Mouse (Mus musculus) CH12.LX (cell line): ENCODE measurements around the gene U2af1l4. TPM values are rescaled to one million over a fixed set of nuclear protein-coding genes. Genes with fewer than 3 reads are reported as not detected.

Experiments used
- DNase-seq: peaks from one replicate; pipeline ENCODE4 v3.0.0-alpha.2; 2013; ENCODE audit errors: extremely low read depth
- H3K27ac ChIP-seq: 2 replicates; pipeline ENCODE4 v1.5.1; 2012; ENCODE audit warnings: low read depth, mild to moderate bottlenecking, control low read depth, moderate library complexity; ENCODE audit not compliant: insufficient read depth
- H3K27me3 ChIP-seq: replicated peaks from 2 replicates; pipeline ENCODE3; 2012; ENCODE audit warnings: inconsistent platforms
- H3K36me3 ChIP-seq, 2 experiments: replicated peaks in 1 of 2; 2 replicates each; pipeline versions ENCODE3 to v1.6.1; 2012; ENCODE audit warnings: inconsistent platforms in 1 of 2, low read length in 1 of 2, mild to moderate bottlenecking in 1 of 2, mixed read lengths in 1 of 2, moderate library complexity in 1 of 2; ENCODE audit not compliant: control insufficient read depth in 1 of 2, insufficient read depth in 1 of 2
- H3K4me1 ChIP-seq, 2 experiments: 2 replicates each; pipeline ENCODE4 v1.6.1; 2012; ENCODE audit warnings: inconsistent platforms in 1 of 2, moderate library complexity in 1 of 2; ENCODE audit not compliant: insufficient read depth in 2 of 2, control insufficient read depth in 1 of 2
- H3K4me2 ChIP-seq: 2 replicates; pipeline ENCODE4 v1.6.1; 2012; ENCODE audit warnings: low read depth, mild to moderate bottlenecking, control low read depth; ENCODE audit not compliant: poor library complexity, insufficient read depth, severe bottlenecking
- H3K4me3 ChIP-seq, 3 experiments: fragments of 150-350 bp in 1 of 3; sonication (generic) in 1 of 3; replicated peaks in 1 of 3; 2 replicates each; pipeline versions ENCODE3 to v1.5.1; 2011 to 2012; ENCODE audit warnings: low read depth in 2 of 3, low read length in 2 of 3, mild to moderate bottlenecking in 2 of 3, moderate library complexity in 2 of 3, control low read depth in 1 of 3, improper control_type of control experiment in 1 of 3, inconsistent platforms in 1 of 3, mixed read lengths in 1 of 3; ENCODE audit not compliant: poor library complexity in 1 of 3
- H3K79me2 ChIP-seq: replicated peaks from 2 replicates; pipeline ENCODE4 v1.6.1; 2012; ENCODE audit warnings: mild to moderate bottlenecking, moderate library complexity; ENCODE audit not compliant: control insufficient read depth, poor library complexity, insufficient read depth, severe bottlenecking; ENCODE audit errors: extremely low read depth
- H3K9ac ChIP-seq: 2 replicates; pipeline ENCODE4 v1.6.1; 2012; ENCODE audit warnings: low read depth, mild to moderate bottlenecking, control low read depth, moderate library complexity; ENCODE audit not compliant: insufficient read depth
- H3K9me3 ChIP-seq: replicated peaks from 2 replicates; pipeline ENCODE3; 2012; ENCODE audit warnings: low read length, inconsistent platforms, mixed read lengths
- BHLHE40 ChIP-seq: IDR thresholded peaks from 2 replicates; pipeline ENCODE4 v1.6.1; 2011; ENCODE audit warnings: mild to moderate bottlenecking, low read depth, low read length, improper control_type of control experiment
- CHD1 ChIP-seq: IDR thresholded peaks from 2 replicates; pipeline ENCODE4 v1.6.1; 2012; ENCODE audit warnings: low read depth, low read length, improper control_type of control experiment, inconsistent platforms
- CHD2 ChIP-seq: IDR thresholded peaks from 2 replicates; pipeline ENCODE4 v1.6.1; 2011; ENCODE audit warnings: low read length, improper control_type of control experiment
- E2F4 ChIP-seq: IDR thresholded peaks from 2 replicates; pipeline ENCODE4 v1.6.1; 2011; ENCODE audit warnings: low read depth, low read length, improper control_type of control experiment; ENCODE audit not compliant: insufficient replicate concordance
- ELF1 ChIP-seq: IDR thresholded peaks from 2 replicates; pipeline ENCODE4 v1.6.1; 2014; ENCODE audit warnings: low read depth, mild to moderate bottlenecking, inconsistent platforms, low read length, improper control_type of control experiment
- EP300 ChIP-seq: IDR thresholded peaks from 2 replicates; pipeline ENCODE4 v1.6.1; 2011; ENCODE audit warnings: low read length, improper control_type of control experiment
- HCFC1 ChIP-seq: IDR thresholded peaks from 2 replicates; pipeline ENCODE4 v1.6.1; 2012; ENCODE audit warnings: low read depth, mild to moderate bottlenecking, inconsistent platforms, low read length, improper control_type of control experiment
- IRF4 ChIP-seq: IDR thresholded peaks from 2 replicates; pipeline ENCODE4 v1.6.1; 2014; ENCODE audit warnings: low read depth, mild to moderate bottlenecking, inconsistent platforms, low read length, improper control_type of control experiment
- JUN ChIP-seq: IDR thresholded peaks from 2 replicates; pipeline ENCODE4 v1.6.1; 2011; ENCODE audit warnings: low read depth, mild to moderate bottlenecking, low read length, improper control_type of control experiment, moderate library complexity; ENCODE audit not compliant: insufficient read depth
- JUND ChIP-seq: conservative IDR thresholded peaks from 2 replicates; pipeline ENCODE4 v1.6.1; 2011; ENCODE audit warnings: low read depth, low read length, improper control_type of control experiment
- MAFK ChIP-seq: IDR thresholded peaks from 2 replicates; pipeline ENCODE4 v1.6.1; 2011; ENCODE audit warnings: low read length, improper control_type of control experiment; ENCODE audit not compliant: insufficient replicate concordance
- MAX ChIP-seq: IDR thresholded peaks from 2 replicates; pipeline ENCODE4 v1.6.1; 2011; ENCODE audit warnings: low read length, improper control_type of control experiment
- MAZ ChIP-seq: IDR thresholded peaks from 2 replicates; pipeline ENCODE4 v1.6.1; 2012; ENCODE audit warnings: low read depth, mild to moderate bottlenecking, inconsistent platforms, low read length, improper control_type of control experiment, moderate library complexity
- MEF2A ChIP-seq: IDR thresholded peaks from 2 replicates; pipeline ENCODE4 v1.6.1; 2014; ENCODE audit warnings: low read depth, mild to moderate bottlenecking, inconsistent platforms, low read length, improper control_type of control experiment, borderline replicate concordance
- MXI1 ChIP-seq: IDR thresholded peaks from 2 replicates; pipeline ENCODE4 v1.6.1; 2011; ENCODE audit warnings: mild to moderate bottlenecking, low read depth, low read length, improper control_type of control experiment
- MYC ChIP-seq: IDR thresholded peaks from 2 replicates; pipeline ENCODE4 v1.6.1; 2011; ENCODE audit warnings: low read depth, mild to moderate bottlenecking, improper control_type of control experiment, low read length
- NELFE ChIP-seq: IDR thresholded peaks from 2 replicates; pipeline ENCODE4 v1.6.1; 2011; ENCODE audit warnings: low read depth, low read length, improper control_type of control experiment
- NRF1 ChIP-seq: IDR thresholded peaks from 2 replicates; pipeline ENCODE4 v1.6.1; 2014; ENCODE audit warnings: low read depth, mild to moderate bottlenecking, inconsistent platforms, low read length, improper control_type of control experiment, moderate library complexity
- PAX5 ChIP-seq: IDR thresholded peaks from 2 replicates; pipeline ENCODE4 v1.6.1; 2012; ENCODE audit warnings: low read length, inconsistent platforms, mixed read lengths
- POLR2A ChIP-seq: IDR thresholded peaks from 2 replicates; pipeline ENCODE4 v1.6.1; 2011; ENCODE audit warnings: low read depth, mild to moderate bottlenecking, improper control_type of control experiment, low read length
- POLR2AphosphoS2 ChIP-seq: IDR thresholded peaks from 2 replicates; pipeline ENCODE4 v1.6.1; 2011; ENCODE audit warnings: low read depth, low read length, improper control_type of control experiment
- RAD21 ChIP-seq: IDR thresholded peaks from 2 replicates; pipeline ENCODE4 v1.6.1; 2011; ENCODE audit warnings: low read depth, mild to moderate bottlenecking, low read length, improper control_type of control experiment, moderate library complexity
- RCOR1 ChIP-seq: conservative IDR thresholded peaks from 2 replicates; pipeline ENCODE4 v1.6.1; 2012; ENCODE audit warnings: low read depth, mild to moderate bottlenecking, inconsistent platforms, low read length, improper control_type of control experiment
- SIN3A ChIP-seq: IDR thresholded peaks from 2 replicates; pipeline ENCODE4 v1.6.1; 2012; ENCODE audit warnings: low read length, improper control_type of control experiment, inconsistent platforms
- SMC3 ChIP-seq: IDR thresholded peaks from 2 replicates; pipeline ENCODE4 v1.6.1; 2011; ENCODE audit warnings: low read depth, low read length, improper control_type of control experiment
- TBP ChIP-seq: conservative IDR thresholded peaks from 2 replicates; pipeline ENCODE4 v1.6.1; 2011; ENCODE audit warnings: low read depth, low read length, improper control_type of control experiment
- TCF12 ChIP-seq: IDR thresholded peaks from 2 replicates; pipeline ENCODE4 v1.6.1; 2014; ENCODE audit warnings: low read depth, mild to moderate bottlenecking, inconsistent platforms, low read length, improper control_type of control experiment
- UBTF ChIP-seq: IDR thresholded peaks from 2 replicates; pipeline ENCODE4 v1.6.1; 2012; ENCODE audit warnings: low read depth, mild to moderate bottlenecking, inconsistent platforms, low read length, improper control_type of control experiment, moderate library complexity
- USF2 ChIP-seq: conservative IDR thresholded peaks from 2 replicates; pipeline ENCODE4 v1.6.1; 2011; ENCODE audit warnings: low read depth, low read length, improper control_type of control experiment
- ZKSCAN1 ChIP-seq: IDR thresholded peaks from 2 replicates; pipeline ENCODE4 v1.6.1; 2012; ENCODE audit warnings: low read depth, inconsistent platforms, low read length, improper control_type of control experiment, borderline replicate concordance
- ZMIZ1 ChIP-seq: IDR thresholded peaks from 2 replicates; pipeline ENCODE4 v1.6.1; 2012; ENCODE audit warnings: low read depth, mild to moderate bottlenecking, inconsistent platforms, low read length, improper control_type of control experiment
- dilution Hi-C: fragments of 300-500 bp; cut with MboI; formaldehyde crosslinking; loops from 2 replicates; pipeline ENCODE4 v1.14.3; 2020; ENCODE audit warnings: low sequenced_read_pairs; ENCODE audit not compliant: extremely low pct_unique_long_range_greater_than_20kb, extremely low pct_ligation_motif_present
- in situ Hi-C: fragments of 300-500 bp; cut with MboI; formaldehyde crosslinking; loops from 3 replicates; pipeline ENCODE4 v1.14.3; 2019; ENCODE audit warnings: low sequenced_read_pairs, low pct_ligation_motif_present, low pct_unique_long_range_greater_than_20kb, mixed read lengths
- polyA plus RNA-seq: library from polyadenylated mRNA; unstranded; fragments of >175 nt; gene quantifications from 2 replicates; pipeline ENCODE4 v1.2.1, GENCODE M21; 2012; ENCODE audit warnings: low read depth; ENCODE audit not compliant: insufficient read length
- total RNA-seq, 2 experiments: library from RNA; depleted of rRNA; stranded (reverse); fragments of 300-350 nt in 1 of 2; fragments of >200 nt in 1 of 2; gene quantifications; 2 replicates each; pipeline ENCODE4 v1.2.3; 2012 to 2014

U2af1l4 gene
- total and polyA plus RNA-seq, 3 experiments: 51.5 to 60.8 (median 56.7) TPM

GRCm38 (mm10) chr7:30592772-30593423, 29.8 kb downstream of the U2af1l4 start (continued):
- TF ChIP-seq MYC (peak; percentile 64), NELFE (peak; percentile 66), RAD21 (no peak), MEF2A (no peak), MAFK (no peak), USF2 (no peak), CHD1 (no peak), NRF1 (peak; percentile 63), IRF4 (peak; percentile 26; the same call in 1 of the 2 replicates), MAZ (no peak; the same call in 1 of the 2 replicates), POLR2AphosphoS2 (no peak), TBP (peak; percentile 78), E2F4 (no peak), EP300 (no peak), MAX (peak; percentile 64; the same call in 1 of the 2 replicates), ELF1 (no peak; the same call in 1 of the 2 replicates), RCOR1 (no peak), HCFC1 (no peak), TCF12 (no peak), PAX5 (no peak), JUND (no peak; the same call in 1 of the 2 replicates)

- Histone ChIP-seq H3K27me3 (no peaks in the 10 kb centered on the region), H3K9ac (peak overlapping the region; percentile 74), H3K4me1 (peaks cover 16 to 46% of the 10 kb centered on the region in 2 experiments), H3K36me3 (peaks cover 0 to 14% of the 10 kb centered on the region in 2 experiments), H3K4me2 (peak overlapping the region; percentile 93), H3K4me3 (peak overlapping the region; percentile 84 to 93 (median 89)), H3K79me2 (peaks cover 33% of the 10 kb centered on the region), H3K27ac (peak overlapping the region; percentile 100), H3K9me3 (no peaks in the 10 kb centered on the region)
- dilution Hi-C loops: no loop called here
- DNase-seq: peak; percentile 91
- in situ Hi-C loops: no loop called here
- TF ChIP-seq SMC3 (no peak; the same call in 1 of the 2 replicates), CHD2 (peak; percentile 74), JUN (peak; percentile 91), MAZ (no peak; the same call in 1 of the 2 replicates), UBTF (no peak), RCOR1 (peak; percentile 58; the same call in 1 of the 2 replicates), BHLHE40 (peak; percentile 60), MXI1 (peak; percentile 11; the same call in 1 of the 2 replicates), ZKSCAN1 (no peak), ZMIZ1 (no peak; the same call in none of the 2 replicates), PAX5 (no peak), MAFK (no peak; the same call in 1 of the 2 replicates), IRF4 (peak; percentile 99), HCFC1 (no peak), CHD1 (no peak), NRF1 (no peak), POLR2A (peak; percentile 72), SIN3A (0 out of 2 replicates have a peak, but pooled peaks have one; percentile 60), TBP (peak; percentile 84), E2F4 (no peak), JUND (peak; percentile 97), TCF12 (peak; percentile 59; the same call in 1 of the 2 replicates), MEF2A (peak; percentile 47), RAD21 (no peak)
These were observed 30.7 kb downstream of the U2af1l4 start for GRCm38 (mm10) chr7:30593579-30594509.
